Mouse (Mus musculus) stomach, postnatal 0 days (tissue): ENCODE data around the gene Tigar.

Experiments
- CTCF ChIP-seq: IDR thresholded peaks from 2 replicates; pipeline ENCODE4 v1.5.1; 2016; ENCODE audit warnings: antibody characterized with exemption, low read depth, mild to moderate bottlenecking, moderate library complexity
- EP300 ChIP-seq: optimal IDR thresholded peaks from 2 replicates; pipeline ENCODE3; 2016; ENCODE audit warnings: antibody characterized with exemption

- TF ChIP-seq CTCF (no peak), EP300 (no peak)
Observed at GRCm38 (mm10) chr6:127106189-127106588, 3.2 kb downstream of the Tigar start.
